Mouse (Mus musculus): Measurements from ENCODE around the gene Eng. TPM values are rescaled to one million over a fixed set of nuclear protein-coding genes. Genes with fewer than 3 reads are reported as not detected.

The Eng gene
- 20.6 and 23.4 TPM in 2 replicates for polyA plus RNA-seq (2015; fragmentation: Nextera tagmentation; extraction: Ambion mirVana)

DNA sequence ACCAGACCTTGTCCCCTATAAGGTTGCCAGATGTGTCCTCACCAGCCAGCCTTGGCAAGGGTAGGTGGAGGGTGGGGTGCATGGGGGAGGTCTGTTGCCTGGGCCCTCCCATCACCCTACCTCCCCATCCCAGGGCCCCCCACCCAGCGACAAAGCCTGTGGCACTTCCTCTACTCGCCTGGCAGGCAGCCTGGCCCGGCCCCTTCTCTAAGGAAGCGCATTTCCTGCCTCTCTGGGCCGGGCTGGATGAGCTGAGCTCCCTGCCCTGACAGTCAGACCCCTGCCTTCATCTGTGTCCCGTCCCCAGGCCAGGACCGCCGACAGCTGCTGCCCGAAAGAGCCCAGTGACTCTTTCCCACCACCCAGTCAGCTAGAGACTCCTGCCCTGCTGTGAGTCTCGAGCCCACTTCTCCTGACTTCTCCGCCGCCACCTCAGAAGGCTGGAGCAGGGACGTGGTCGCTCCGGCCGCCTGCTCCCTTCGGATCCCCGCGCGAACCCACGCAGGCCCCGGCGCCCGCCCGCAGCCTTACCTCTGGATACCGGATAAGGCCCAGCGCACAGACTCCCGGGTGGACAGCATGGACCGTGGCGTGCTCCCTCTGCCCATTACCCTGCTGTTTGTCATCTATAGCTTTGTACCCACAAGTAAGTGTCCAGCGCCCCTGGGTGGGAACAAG, at the start of gene Eng:
Gene Eng (plus strand): TSS at position 217 of the 678 bp plus-strand sequence.
- no peaks in the 10 kb centered on the region for H3K9me3 ChIP-seq (replicated peaks)
- DNase-seq (no peak), ATAC-seq (ENCODE audit: low read depth) (0 out of 2 replicates have a peak, but pooled peaks have one; percentile 11)
- peak within 1 kb of the TSS; percentile 68 for H3K9ac ChIP-seq
- peaks cover 56% of the 10 kb centered on the region for H3K4me1 ChIP-seq (replicated peaks)
- H3K36me3 ChIP-seq: no peaks in the 10 kb centered on the region
- H3K27me3 ChIP-seq: no peaks in the 10 kb centered on the region
- peak within 1 kb of the TSS; percentile 81 for H3K27ac ChIP-seq
- WGBS (ENCODE audit: insufficient replicate concordance): 23% methylated on average over 31 of the region's 31 CpGs
- peak within 1 kb of the TSS; percentile 60 for H3K4me2 ChIP-seq
- H3K4me3 ChIP-seq (replicated peaks): peak within 1 kb of the TSS; percentile 58

DNA sequence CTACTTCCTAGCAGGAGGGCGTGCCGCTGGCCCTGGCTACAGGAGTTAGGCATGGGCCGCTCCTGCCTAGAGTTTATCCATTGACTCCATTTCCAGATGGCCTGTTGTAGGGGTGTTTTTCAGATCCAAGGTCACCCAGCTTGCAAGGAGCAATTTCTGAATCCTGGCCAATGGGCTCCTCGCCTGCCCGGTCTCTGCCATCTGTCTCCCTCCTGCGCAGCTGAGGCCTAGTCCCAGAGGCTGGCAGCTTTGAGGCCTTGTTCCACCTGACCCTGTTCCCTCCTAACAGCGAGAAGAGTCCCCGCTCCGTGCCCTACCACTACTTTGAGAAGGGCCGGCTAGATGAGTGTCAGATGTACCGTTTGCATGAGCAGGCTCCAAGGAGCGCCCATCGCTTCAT, 49.7 kb upstream of the Eng start:
- no peak overlapping the region for H3K4me2 ChIP-seq
- peaks cover 25% of the 10 kb centered on the region for H3K36me3 ChIP-seq
- no peak overlapping the region for H3K27ac ChIP-seq
- DNase-seq: no peak
- H3K4me3 ChIP-seq (replicated peaks): no peak overlapping the region
- no peaks in the 10 kb centered on the region for H3K27me3 ChIP-seq
- WGBS (ENCODE audit: insufficient replicate concordance): 85% methylated on average over 13 of the region's 13 CpGs
- H3K9me3 ChIP-seq (replicated peaks): no peaks in the 10 kb centered on the region
- H3K9ac ChIP-seq: no peak overlapping the region
- ATAC-seq (ENCODE audit: low read depth): no peak
- H3K4me1 ChIP-seq (replicated peaks): peaks cover 10% of the 10 kb centered on the region

DNA sequence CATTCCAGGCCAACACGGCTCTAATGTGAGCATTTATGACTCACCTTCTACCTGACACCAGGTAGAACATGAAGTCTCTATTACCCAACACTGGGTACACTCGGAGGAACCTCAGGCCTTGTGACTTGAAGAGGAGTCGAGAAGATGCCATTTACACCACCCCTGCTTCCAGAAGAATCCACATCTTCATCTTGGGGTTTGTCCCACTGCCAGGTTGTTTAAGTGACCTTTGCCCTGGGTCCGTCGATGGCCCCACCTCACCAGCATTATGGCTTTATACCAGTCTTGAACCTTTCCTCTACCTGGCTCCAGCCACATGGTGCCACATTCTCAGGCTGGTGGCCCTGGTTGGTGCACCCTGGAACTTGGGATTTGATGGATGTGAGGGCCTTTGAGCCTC, 49.1 kb upstream of the Eng start:
- no peak overlapping the region for H3K9ac ChIP-seq
- peaks cover 25% of the 10 kb centered on the region for H3K36me3 ChIP-seq
- no peak overlapping the region for H3K27ac ChIP-seq
- no peak overlapping the region for H3K4me3 ChIP-seq (replicated peaks)
- no peaks in the 10 kb centered on the region for H3K27me3 ChIP-seq
- no peaks in the 10 kb centered on the region for H3K9me3 ChIP-seq (replicated peaks)
- ATAC-seq (ENCODE audit: low read depth) (no peak), DNase-seq (no peak)
- peaks cover 15% of the 10 kb centered on the region for H3K4me1 ChIP-seq (replicated peaks)
- 77% methylated on average over 5 of the region's 5 CpGs for WGBS (ENCODE audit: insufficient replicate concordance)
- H3K4me2 ChIP-seq: no peak overlapping the region

DNA sequence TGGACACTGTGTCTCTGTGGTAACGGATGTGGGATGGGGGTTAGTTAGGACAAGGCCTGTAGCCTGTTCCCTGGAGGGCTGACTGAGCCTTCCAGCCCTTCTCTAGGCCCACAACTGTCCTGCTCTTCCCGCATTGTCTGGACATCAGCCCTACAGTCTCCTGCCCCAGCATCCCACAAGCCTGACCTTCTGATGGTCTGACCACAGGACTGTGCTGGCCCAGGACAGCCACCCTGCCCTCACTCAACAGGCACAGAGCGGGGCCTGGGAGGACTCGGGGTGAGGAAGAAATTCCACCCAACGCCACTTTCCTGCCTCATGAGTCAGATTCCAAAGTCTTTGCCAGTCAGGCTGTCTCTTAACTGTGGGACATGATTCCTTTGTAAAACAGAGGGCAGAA, 48.7 kb upstream of the Eng start:
- 80% methylated on average over 5 of the region's 5 CpGs for WGBS (ENCODE audit: insufficient replicate concordance)
- H3K36me3 ChIP-seq: peaks cover 25% of the 10 kb centered on the region
- H3K9ac ChIP-seq: no peak overlapping the region
- no peaks in the 10 kb centered on the region for H3K27me3 ChIP-seq
- no peak overlapping the region for H3K4me3 ChIP-seq (replicated peaks)
- DNase-seq: no peak
- peaks cover 20% of the 10 kb centered on the region for H3K4me1 ChIP-seq (replicated peaks)
- no peak overlapping the region for H3K27ac ChIP-seq
- no peak overlapping the region for H3K4me2 ChIP-seq
- ATAC-seq (ENCODE audit: low read depth): no peak
- H3K9me3 ChIP-seq (replicated peaks): no peaks in the 10 kb centered on the region

DNA sequence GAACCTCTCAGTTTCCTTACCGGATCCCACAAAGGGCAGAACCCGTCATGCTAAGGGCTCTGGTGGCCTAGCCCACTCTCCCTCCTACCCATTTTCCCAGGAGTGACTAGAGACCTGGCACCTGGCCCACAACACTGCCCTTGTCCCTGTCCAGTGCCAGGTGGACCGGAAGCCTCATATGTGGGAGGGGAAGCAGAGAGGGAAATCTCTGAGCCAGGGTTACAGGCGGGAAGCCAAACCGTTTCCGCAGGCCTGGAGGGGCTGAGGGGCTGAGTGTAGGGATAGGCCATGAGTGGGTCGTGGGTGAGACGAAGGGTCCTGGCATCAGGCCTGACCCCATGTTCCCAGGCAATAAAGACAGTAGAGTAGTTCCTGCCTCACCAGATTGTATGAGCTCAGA, 47.9 kb upstream of the Eng start:
- Histone ChIP-seq H3K9me3 (replicated peaks) (no peaks in the 10 kb centered on the region), H3K4me3 (replicated peaks) (no peak overlapping the region), H3K36me3 (peaks cover 25% of the 10 kb centered on the region), H3K4me2 (no peak overlapping the region), H3K4me1 (replicated peaks) (peaks cover 20% of the 10 kb centered on the region), H3K27me3 (no peaks in the 10 kb centered on the region), H3K27ac (no peak overlapping the region), H3K9ac (no peak overlapping the region)
- 78% methylated on average over 8 of the region's 8 CpGs for WGBS (ENCODE audit: insufficient replicate concordance)
- ATAC-seq (ENCODE audit: low read depth) (no peak), DNase-seq (no peak)

DNA sequence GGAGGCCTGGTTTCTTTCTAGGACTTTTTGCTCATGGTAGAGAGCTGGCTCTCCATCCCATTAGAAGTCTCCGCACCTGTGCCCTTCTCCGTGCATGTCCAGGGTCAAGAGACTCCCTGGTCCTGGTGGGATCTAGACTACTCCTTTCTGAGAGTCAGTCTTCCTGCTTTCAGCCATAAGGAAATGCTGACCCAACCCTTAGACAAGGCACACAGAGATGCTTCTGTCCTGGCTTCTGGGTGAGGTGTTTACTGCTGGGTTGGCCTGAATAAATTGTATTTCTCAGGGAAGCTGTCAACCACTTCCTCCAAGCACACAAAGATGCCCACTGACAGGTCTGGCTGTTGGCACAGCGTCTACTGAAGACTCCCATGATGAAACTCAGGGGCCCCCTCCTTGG, 47.0 kb upstream of the Eng start, which contains the start of gene St6galnac6:
Gene St6galnac6 (plus strand): TSS at position 301 of the 400 bp plus-strand sequence.
- no peak within 1 kb of the TSS for H3K4me3 ChIP-seq (replicated peaks)
- no peaks in the 10 kb centered on the region for H3K9me3 ChIP-seq (replicated peaks)
- H3K36me3 ChIP-seq: peaks cover 18% of the 10 kb centered on the region; the same call in 1 of the 2 replicates
- 80% methylated on average over 3 of the region's 3 CpGs for WGBS (ENCODE audit: insufficient replicate concordance)
- DNase-seq: no peak
- no peak within 1 kb of the TSS for H3K4me2 ChIP-seq
- no peaks in the 10 kb centered on the region for H3K27me3 ChIP-seq
- no peak within 1 kb of the TSS for H3K9ac ChIP-seq
- ATAC-seq (ENCODE audit: low read depth): no peak
- peak within 1 kb of the TSS; percentile 7; the same call in 1 of the 2 replicates for H3K27ac ChIP-seq
- H3K4me1 ChIP-seq (replicated peaks): peaks cover 24% of the 10 kb centered on the region

DNA sequence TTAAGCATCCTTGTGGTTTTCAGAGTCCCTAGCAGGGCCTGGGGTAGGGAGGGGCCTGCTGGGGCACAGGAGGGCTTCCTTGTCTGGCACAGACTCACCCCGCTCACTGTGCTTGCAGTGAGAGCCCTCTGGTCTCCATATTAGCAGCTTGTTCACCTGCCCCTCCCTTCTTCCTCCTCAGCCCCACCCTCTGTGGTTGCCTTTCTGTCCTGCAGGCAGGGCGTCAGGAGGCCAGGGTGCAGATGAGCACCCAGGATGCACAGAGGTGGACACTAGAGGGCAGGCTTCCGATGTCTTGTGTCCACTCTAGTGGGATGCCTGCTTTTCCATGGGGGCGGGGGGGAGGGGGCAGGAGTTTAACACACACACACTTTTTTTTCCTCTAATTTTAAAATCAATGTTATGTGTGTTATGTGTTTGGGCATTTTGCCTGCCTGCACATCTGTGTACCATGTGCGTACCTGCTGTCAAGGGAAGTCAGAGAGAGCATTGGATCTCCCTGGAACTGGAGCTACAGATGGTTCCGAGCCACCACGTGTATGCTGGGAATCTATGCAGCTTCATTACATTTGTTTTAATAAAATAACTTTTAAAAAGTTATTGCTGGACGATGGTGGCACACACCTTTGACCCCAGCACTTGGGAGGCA, 44.9 kb upstream of the Eng start:
- DNase-seq (peak; percentile 64), ATAC-seq (ENCODE audit: low read depth) (peak; percentile 79)
- Histone ChIP-seq H3K4me3 (replicated peaks) (no peak overlapping the region), H3K27me3 (no peaks in the 10 kb centered on the region), H3K4me2 (peak overlapping the region; percentile 67), H3K27ac (peak overlapping the region; percentile 39; the same call in 1 of the 2 replicates), H3K4me1 (replicated peaks) (peaks cover 39% of the 10 kb centered on the region), H3K9ac (peak overlapping the region; percentile 54; the same call in 1 of the 2 replicates), H3K36me3 (peaks cover 4% of the 10 kb centered on the region; the same call in 1 of the 2 replicates), H3K9me3 (replicated peaks) (no peaks in the 10 kb centered on the region)
- WGBS (ENCODE audit: insufficient replicate concordance): 34% methylated on average over 8 of the region's 8 CpGs

DNA sequence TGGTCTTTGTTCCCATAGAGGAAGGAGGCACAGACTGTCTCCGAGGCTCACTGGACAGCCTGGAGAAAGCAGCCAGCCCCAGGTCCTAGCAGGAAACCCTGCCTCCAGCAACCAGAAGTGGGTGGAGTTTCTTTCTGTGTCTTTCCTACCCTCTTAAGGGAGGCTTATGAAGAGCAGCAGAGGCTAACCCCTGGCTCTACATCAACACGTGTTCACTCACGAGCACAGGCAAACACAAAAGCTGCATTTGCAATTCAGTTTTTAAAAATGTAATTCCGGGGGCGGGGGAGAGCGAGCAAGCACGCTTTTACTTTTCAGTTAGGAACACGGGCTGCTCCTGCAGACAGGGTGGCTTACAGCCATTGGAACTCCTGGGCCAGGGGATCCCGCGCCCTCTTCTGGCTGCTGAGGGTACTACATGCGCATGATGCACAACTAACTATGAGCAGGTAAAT, 43.8 kb upstream of the Eng start:
- H3K27ac ChIP-seq: peak overlapping the region; percentile 66
- ATAC-seq (ENCODE audit: low read depth): peak; percentile 54
- H3K27me3 ChIP-seq: no peaks in the 10 kb centered on the region
- peak overlapping the region; percentile 48; the same call in 1 of the 2 replicates for H3K9ac ChIP-seq
- H3K4me3 ChIP-seq (replicated peaks): peak overlapping the region; percentile 54
- under 1% methylated on average over 11 of the region's 11 CpGs for WGBS (ENCODE audit: insufficient replicate concordance)
- H3K9me3 ChIP-seq (replicated peaks): no peaks in the 10 kb centered on the region
- H3K4me1 ChIP-seq (replicated peaks): peaks cover 48% of the 10 kb centered on the region
- 0 out of 2 replicates have a peak, but pooled peaks cover 4% of the 10 kb centered on the region for H3K36me3 ChIP-seq
- peak overlapping the region; percentile 67 for H3K4me2 ChIP-seq
- peak; percentile 81 for DNase-seq

DNA sequence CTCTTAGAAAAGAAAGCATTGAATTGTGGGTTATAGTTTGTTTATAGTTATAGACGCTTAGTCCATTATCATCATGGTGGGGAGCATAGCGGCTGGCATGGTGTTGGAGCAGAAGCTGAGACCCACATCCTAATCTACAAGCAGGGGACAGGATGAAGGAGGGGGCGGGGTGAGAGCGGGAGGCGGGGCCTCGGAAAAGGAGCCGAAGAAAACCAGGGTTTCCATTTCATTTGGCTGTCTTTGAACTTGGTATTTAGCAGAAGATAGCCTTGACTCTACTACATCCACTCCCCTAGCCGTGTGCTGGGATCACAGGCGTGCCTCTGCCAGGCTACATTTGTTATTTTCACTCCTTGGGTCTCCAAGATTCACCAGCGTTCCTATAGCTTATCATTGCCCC, 41.8 kb upstream of the Eng start:
- Histone ChIP-seq H3K27me3 (no peaks in the 10 kb centered on the region), H3K4me2 (peak overlapping the region; percentile 38), H3K9me3 (replicated peaks) (no peaks in the 10 kb centered on the region), H3K9ac (peak overlapping the region; percentile 15; the same call in 1 of the 2 replicates), H3K4me3 (replicated peaks) (peak overlapping the region; percentile 29), H3K36me3 (no peaks in the 10 kb centered on the region), H3K27ac (no peak overlapping the region), H3K4me1 (replicated peaks) (peaks cover 68% of the 10 kb centered on the region)
- ATAC-seq (ENCODE audit: low read depth) (no peak), DNase-seq (no peak)
- 29% methylated on average over 10 of the region's 10 CpGs for WGBS (ENCODE audit: insufficient replicate concordance)

DNA sequence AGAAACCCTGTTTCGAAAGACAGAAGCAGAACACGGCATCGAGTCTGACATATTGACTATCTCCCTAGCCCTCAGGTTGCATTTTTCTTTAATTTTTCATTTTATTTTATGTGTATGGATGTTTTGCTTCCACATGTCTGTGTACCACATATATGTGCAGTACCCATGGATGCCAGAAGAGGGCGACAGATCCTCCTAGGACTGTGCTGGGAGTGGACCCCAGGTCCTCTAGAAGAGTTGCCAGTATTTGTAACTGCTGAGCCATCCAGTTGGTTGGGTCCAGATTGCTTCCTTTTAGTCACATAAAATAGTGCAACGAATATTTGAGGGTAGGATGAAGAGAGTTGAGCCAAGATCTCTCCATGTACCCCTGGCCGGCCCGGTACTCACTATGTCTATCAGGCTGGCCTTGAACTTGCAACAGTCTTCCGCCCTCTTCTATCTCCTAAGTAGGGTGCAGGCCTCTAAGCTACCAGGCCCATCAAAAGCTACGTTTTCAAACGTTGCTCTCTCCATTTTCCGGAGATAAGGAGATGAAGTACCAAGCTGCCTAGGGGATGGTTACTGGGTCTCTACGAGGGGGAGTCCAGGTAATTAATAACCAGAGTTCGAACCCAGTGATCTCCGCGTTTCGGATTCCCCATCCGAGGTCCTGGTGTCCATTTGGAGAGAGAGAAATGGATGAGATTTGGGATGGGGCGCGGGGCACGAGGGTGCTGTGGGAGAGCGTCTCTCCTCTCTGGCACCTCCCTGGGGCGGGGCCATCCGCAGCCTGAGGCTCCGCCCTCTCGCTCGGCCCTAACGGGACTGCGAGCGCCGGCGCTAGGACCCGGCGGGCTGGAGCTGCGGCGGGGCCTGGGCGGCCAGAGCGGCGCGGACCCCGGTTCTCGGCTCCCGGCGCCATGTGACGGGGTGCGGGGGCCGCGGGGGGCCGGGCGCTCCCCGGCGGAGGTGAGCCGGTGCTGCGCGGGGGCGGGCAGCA, 39.9 kb upstream of the Eng start:
- peak; percentile 74 for ATAC-seq (ENCODE audit: low read depth)
- Histone ChIP-seq H3K36me3 (no peaks in the 10 kb centered on the region), H3K27me3 (no peaks in the 10 kb centered on the region), H3K9ac (peak overlapping the region; percentile 83), H3K27ac (peak overlapping the region; percentile 83), H3K4me2 (peak overlapping the region; percentile 97), H3K4me1 (replicated peaks) (peaks cover 79% of the 10 kb centered on the region), H3K9me3 (replicated peaks) (no peaks in the 10 kb centered on the region), H3K4me3 (replicated peaks) (peak overlapping the region; percentile 76)
- DNase-seq: peak; percentile 89
- 9% methylated on average over 52 of the region's 55 CpGs for WGBS (ENCODE audit: insufficient replicate concordance)

All from liver, embryonic 13.5 days (tissue).